Mouse (Mus musculus): ENCODE measurements around the gene Fbxw27. TPM values are rescaled to one million over a fixed set of nuclear protein-coding genes. Genes with fewer than 3 reads are reported as not detected.
"Not testable (repeated sequence)": the region's sequence is repeated elsewhere in the genome, so short reads cannot be mapped to it uniquely, and the experiment has no call there.

Gene Fbxw27
- total RNA-seq (2022) = not detected

GRCm38 (mm10) chr9:109790570-109790969, at the start of gene Fbxw27:
Gene Fbxw27, minus strand, starts transcription at chr9:109790670.
- DNase-seq (ENCODE audit: low spot score in 2 of 2) = not testable (repeated sequence)

GRCm38 (mm10) chr9:109833088-109833412, 42.6 kb upstream of the Fbxw27 start:
- no peak for DNase-seq (ENCODE audit: low spot score in 2 of 2)

GRCm38 (mm10) chr9:109832391-109833087, 42.1 kb upstream of the Fbxw27 start, which contains the start of gene Nme6:
Gene Nme6, plus strand, starts transcription at chr9:109832749.
- peak; percentile 71 to 76 for DNase-seq (ENCODE audit: low spot score in 2 of 2)

DNA sequence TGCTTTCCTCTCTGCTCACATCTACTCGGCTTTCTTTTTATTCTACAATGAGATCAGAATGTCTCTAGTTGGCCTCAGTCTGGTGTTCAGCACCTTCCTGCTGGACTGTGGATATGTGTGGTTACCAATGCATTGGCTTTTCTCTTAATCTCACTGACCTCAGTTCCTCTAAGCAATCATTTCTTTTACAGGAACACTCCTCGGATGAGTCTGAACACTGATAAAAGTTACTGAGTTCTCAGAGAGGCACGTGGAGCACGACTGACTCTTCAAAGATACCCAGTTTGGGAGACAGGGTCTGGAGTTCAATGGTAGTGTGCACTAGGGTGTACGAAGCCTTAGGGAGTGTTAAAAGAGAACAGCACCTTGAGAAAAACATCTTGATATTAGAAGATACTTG, 35.7 kb upstream of the Fbxw27 start:
- no peak for DNase-seq (ENCODE audit: low spot score in 2 of 2)

DNA sequence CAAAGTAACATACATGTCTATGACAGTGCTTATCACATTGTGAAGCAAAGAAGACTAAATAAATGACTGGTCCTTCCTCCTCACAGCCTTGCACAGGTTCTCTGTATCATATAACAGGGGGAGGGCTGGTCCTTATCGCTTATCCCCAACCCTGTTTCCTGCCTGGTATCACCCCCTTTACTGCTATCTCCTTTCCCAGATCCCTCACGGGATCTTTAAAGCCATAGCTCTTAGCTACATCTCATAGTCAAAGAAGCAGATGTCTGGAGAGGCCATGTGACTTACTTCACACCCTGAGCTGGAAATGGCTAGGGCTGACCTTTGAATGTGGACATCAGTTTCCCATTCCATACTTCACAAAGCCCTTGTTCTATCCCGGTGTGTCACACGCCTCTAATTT, 35.3 kb upstream of the Fbxw27 start:
- no peak for DNase-seq (ENCODE audit: low spot score in 2 of 2)

GRCm38 (mm10) chr9:109816341-109816740, 25.9 kb upstream of the Fbxw27 start:
- DNase-seq (ENCODE audit: low spot score in 2 of 2) = no peak

- no peak for DNase-seq (ENCODE audit: low spot score in 2 of 2)
These were observed 23.0 kb upstream of the Fbxw27 start for GRCm38 (mm10) chr9:109813424-109813823.

GRCm38 (mm10) chr9:109811980-109812379, 21.5 kb upstream of the Fbxw27 start, which contains the start of gene Spink8:
Gene Spink8, plus strand, starts transcription at chr9:109812280.
- DNase-seq (ENCODE audit: low spot score in 2 of 2) = no peak

GRCm38 (mm10) chr9:109807898-109808297, 17.4 kb upstream of the Fbxw27 start:
- DNase-seq (ENCODE audit: low spot score in 2 of 2) = no peak

DNA sequence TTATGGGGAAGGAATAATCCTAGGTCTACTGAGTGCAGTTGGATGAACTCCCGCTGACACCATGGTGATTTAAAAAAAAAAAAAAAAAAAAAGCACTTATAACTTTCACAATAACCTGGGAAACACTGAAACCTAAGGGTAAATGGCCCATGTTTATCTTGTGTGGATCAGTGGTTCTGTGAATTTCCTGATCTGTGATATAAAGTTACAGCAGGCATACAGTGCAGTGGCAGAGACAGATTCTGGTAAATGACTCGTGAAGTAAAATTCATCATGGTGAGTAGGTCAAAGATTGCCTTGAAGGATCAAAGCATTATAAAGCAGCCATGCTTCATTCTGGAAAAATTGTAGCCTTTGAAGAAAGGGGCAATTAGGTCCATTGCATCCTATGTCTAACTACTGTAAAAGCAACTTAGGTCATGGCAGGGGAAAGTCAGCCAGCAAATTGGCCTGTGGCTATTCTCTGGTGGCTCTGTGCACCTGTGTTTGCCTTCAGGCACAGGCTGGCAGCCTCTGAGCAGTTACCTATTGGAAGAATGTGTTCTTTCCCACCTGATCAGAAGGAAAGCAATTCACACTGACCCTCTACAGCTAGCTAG, 16.3 kb upstream of the Fbxw27 start:
- no peak for DNase-seq (ENCODE audit: low spot score in 2 of 2)

- DNase-seq (ENCODE audit: low spot score in 2 of 2) = no peak
These were observed 15.8 kb upstream of the Fbxw27 start for GRCm38 (mm10) chr9:109806260-109806659.

DNA sequence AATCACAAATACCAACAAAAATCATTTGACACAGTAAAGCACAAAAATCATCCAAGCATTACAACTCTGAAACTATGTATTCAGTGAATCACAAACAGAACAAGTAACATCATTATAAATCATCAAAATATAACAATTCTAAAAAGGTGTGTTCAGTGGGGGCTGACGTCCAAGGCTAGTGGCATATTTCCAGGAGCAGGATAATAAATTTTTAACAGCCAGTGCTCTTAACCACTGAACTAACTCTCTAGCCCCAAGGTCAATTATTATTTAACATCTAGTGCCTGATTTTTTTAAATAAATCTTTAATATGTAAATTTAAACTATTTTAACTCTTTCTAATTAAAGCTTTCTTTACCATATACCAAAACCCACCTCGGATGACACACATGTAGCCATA, 15.1 kb upstream of the Fbxw27 start:
- not testable (repeated sequence) for DNase-seq (ENCODE audit: low spot score in 2 of 2)

DNA sequence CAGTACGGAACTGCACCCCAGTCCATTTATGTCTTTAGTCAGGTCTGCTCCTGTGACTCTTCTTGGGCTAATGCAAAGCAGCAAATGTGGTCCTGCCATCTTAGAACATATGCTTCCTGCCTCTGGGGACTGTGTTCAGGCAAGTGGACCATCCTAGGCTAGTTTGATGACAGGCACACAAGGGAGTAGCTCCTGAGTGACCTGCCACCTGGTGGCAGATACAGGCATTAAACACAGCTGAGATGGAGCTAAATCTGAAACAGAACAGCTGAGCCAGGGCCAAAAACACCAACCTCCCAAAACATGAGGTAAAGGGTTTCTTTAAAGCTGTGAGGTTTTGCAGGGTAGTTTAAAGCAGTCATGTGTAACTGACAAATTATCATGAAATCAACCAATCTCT, 7.6 kb upstream of the Fbxw27 start:
- no peak for DNase-seq (ENCODE audit: low spot score in 2 of 2)

GRCm38 (mm10) chr9:109795811-109796210, 5.3 kb upstream of the Fbxw27 start:
- DNase-seq (ENCODE audit: low spot score in 2 of 2) = no peak

- DNase-seq (ENCODE audit: low spot score in 2 of 2) = no peak
These were observed 4.8 kb upstream of the Fbxw27 start for GRCm38 (mm10) chr9:109795221-109795620.

GRCm38 (mm10) chr9:109766841-109767240, 23.6 kb downstream of the Fbxw27 start:
- not testable (repeated sequence) for DNase-seq (ENCODE audit: low spot score in 2 of 2)

- DNase-seq (ENCODE audit: low spot score in 2 of 2) = not testable (repeated sequence)
These were observed 44.5 kb downstream of the Fbxw27 start, which contains the start of gene Fbxw26 for GRCm38 (mm10) chr9:109745989-109746388. Gene Fbxw26, minus strand, starts transcription at chr9:109746089.

Other genes with a start within 250 kb of the Fbxw27 start
- not detected for gene Fbxw15, start 222.4 kb downstream of the Fbxw27 start, total RNA-seq (2022)
- gene Fbxw24, start 164.6 kb downstream of the Fbxw27 start, total RNA-seq (2022) = not detected
- gene Fbxw25, start 126.0 kb downstream of the Fbxw27 start, total RNA-seq (2022) = not detected
- gene Fbxw18, start 88.0 kb downstream of the Fbxw27 start, total RNA-seq (2022) = not detected
- not detected for gene Fbxw26, start 44.6 kb downstream of the Fbxw27 start, total RNA-seq (2022)
- gene Spink8, start 21.6 kb upstream of the Fbxw27 start, total RNA-seq (2022) = not detected
- gene Nme6, start 42.1 kb upstream of the Fbxw27 start, total RNA-seq (2022) = 10 to 100 TPM; 29.2 to 35.4 (median 33.5) TPM
- not detected for gene Camp, start 58.9 kb upstream of the Fbxw27 start, total RNA-seq (2022)
- gene Cdc25a, start 84.9 kb upstream of the Fbxw27 start, total RNA-seq (2022) = 1 to 10 TPM; 4.1 to 5.7 (median 4.6) TPM
- gene Map4, start 140.8 kb upstream of the Fbxw27 start, total RNA-seq (2022) = 100 to 1,000 TPM; 475 to 623 (median 599) TPM